Mouse (Mus musculus) neural tube, postnatal 0 days (tissue): ENCODE data around the gene Mbd4. TPM values are rescaled to one million over a fixed set of nuclear protein-coding genes. Genes with fewer than 3 reads are reported as not detected.

ENCODE experiments used
- polyA plus RNA-seq: library from polyadenylated mRNA; unstranded; fragments of >200 nt; fragmentation: Nextera tagmentation; extraction: Ambion mirVana; gene quantifications from 2 replicates; pipeline ENCODE4 v1.2.1, GENCODE M21; 2015

Mbd4 gene
- 6.6 and 7.7 TPM in 2 replicates for polyA plus RNA-seq

DNA sequence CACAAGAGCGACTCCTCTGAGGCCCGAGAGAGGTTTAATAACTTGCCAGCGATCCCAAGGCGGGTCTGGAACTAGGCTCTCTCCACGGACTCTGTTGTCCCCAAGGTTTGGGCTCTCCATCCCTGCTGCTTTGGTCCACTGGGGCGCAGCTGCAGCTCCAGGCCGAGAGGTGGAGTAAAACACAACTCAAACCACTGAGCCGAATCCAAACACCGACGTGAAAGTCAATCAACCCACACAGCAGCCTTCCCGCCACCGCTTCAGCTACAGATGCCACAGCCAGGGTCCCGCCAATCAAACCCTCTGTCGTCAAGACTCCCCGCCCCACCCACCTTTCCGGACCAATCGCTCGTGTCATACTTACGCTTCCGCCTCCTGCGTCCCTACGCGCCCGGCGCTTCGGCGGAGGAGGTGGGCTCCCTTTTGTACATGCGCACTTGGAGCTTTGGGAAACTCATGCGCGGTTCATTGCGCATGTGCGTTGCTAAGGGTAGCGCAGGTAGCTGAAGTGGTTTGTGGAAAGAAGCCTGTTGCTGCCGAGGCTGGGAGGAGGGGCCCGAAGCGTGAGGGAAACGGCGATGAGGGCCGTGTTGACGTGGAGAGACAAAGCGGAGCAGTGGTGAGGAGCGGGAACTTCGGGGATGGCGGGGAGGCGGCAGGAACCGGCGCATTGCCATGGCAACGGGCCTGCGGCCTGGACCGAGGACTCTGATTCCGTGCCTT lies at the start of gene Mbd4, which contains the start of gene Ift122:
Gene Mbd4 (minus strand): TSS at position 281 of the 723 bp plus-strand sequence.
Gene Ift122 (plus strand): TSS at position 380 of the 723 bp plus-strand sequence.

DNA sequence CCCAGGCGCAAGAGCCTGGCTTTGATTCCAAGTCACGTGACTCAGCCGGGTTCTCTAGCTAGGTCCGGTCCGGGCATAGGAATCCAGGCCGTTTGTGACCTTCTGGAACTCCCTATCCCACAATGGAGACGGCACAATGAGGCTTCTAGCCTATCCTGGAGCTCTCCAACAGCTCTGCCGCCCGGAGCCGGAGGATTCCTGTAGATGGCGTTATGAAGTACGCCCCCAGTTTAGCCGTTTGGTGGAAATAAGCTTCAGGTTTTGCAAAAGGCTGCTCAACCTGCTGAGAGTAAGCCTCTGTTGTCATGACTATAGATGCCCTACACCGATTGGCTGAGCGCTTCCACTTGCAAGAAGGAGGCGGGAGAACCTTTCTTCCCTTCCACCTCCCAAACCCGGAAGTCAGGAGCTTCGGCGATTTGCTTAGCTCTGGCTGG lies 15.0 kb downstream of the Mbd4 start, which contains the start of gene Efcab12:
Gene Efcab12 (minus strand): TSS at position 252 of the 437 bp plus-strand sequence.

DNA sequence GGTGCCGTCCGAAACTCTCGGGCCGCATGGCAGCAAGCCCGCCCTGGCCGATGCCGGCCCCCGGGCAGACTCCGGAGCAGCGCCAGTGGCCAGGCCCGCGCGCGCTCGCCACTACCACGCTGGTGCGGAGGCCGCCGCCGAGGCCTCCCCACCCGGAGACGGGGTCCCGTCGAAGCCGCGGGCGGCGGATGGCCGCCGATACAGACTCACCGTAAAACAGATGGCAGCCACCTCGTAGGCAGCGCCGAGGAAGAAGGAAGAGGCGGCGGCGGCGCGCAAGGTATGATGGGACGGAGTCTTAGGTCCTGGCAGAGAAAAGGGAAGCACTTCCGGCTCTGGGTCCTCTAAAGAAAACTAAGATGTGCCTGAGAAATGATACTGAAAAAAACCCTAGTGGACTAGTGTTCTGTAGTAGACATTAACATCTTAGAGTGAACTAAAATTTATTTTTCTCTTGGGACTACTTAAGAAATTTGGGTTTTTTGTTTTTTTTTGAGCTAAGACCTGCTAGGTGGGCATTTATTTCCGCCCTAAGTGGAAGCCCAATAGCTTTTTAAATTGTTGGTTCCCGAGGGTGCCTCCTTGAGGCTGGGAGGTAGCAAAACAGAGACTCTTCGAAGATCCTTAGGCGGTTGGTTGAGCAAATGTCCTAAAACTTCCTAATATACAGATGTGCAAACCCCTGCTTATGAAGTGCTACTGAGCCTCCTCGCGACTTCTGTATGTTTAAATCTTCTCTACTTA lies 44.5 kb downstream of the Mbd4 start, which contains the start of gene Rpl32:
Gene Rpl32 (minus strand): TSS at position 260 of the 744 bp plus-strand sequence.

Other genes with a start within 250 kb of the Mbd4 start
- 84.7 and 94.4 TPM in 2 replicates for gene Raf1, start 176.7 kb downstream of the Mbd4 start, polyA plus RNA-seq
- gene Tmem40, start 91.0 kb downstream of the Mbd4 start, polyA plus RNA-seq, result 1.4 and 2.0 TPM in 2 replicates
- 4.8 and 6.0 TPM in 2 replicates for gene Cand2, start 78.8 kb downstream of the Mbd4 start, polyA plus RNA-seq
- 931 and 1,167 TPM in 2 replicates for gene Rpl32, start 44.6 kb downstream of the Mbd4 start, polyA plus RNA-seq
- gene Efcab12, start 15.0 kb downstream of the Mbd4 start, polyA plus RNA-seq, result 1.5 and 1.6 TPM in 2 replicates
- 19.4 and 20.3 TPM in 2 replicates for gene Ift122, start 99 bp upstream of the Mbd4 start, polyA plus RNA-seq
- gene Rho, start 78.4 kb upstream of the Mbd4 start, polyA plus RNA-seq, result 0.66 TPM in 1 of 2 replicates, not detected in the other
- gene H1foo, start 91.6 kb upstream of the Mbd4 start, polyA plus RNA-seq, result not detected in 2 replicates
- gene Plxnd1, start 141.6 kb upstream of the Mbd4 start, polyA plus RNA-seq, result 4.3 and 7.3 TPM in 2 replicates